Mouse (Mus musculus): ENCODE data around the gene Sgms1. TPM values are rescaled to one million over a fixed set of nuclear protein-coding genes. Genes with fewer than 3 reads are reported as not detected.
A peak's percentile ranks its signal among the peaks of the same experiment; 100 is the strongest.

Gene Sgms1
- polyA plus RNA-seq, 1 experiment from 2014 or later = 28.8 TPM

DNA sequence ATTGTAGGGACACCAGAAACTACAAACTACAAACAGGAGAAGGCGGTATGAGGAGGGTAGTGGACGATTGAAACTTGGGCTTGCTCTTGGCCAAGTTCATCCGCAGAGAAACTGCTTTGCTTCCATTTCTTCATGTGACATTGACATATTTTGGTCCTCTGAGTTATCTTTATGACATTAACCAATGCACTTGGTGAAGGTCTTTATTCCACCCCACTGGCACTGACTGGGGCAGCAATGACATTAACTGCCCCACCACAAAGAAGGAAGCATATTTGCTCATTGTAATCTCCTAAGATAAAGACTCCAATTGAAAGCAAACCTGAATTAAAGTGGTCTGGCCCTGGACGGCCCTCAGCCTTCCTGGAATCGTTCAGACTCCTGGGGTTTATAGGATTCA, 100.6 kb downstream of the Sgms1 start:
- peaks cover 9% of the 10 kb centered on the region for H3K4me1 ChIP-seq (ENCODE audit: control insufficient read depth, low read depth, low read length)
- WGBS (ENCODE audit: insufficient replicate concordance) = 60% methylated on average over 5 of the region's 5 CpGs
- ATAC-seq (ENCODE audit: low read depth) = no peak
- H3K4me3 ChIP-seq (ENCODE audit: low read depth, low read length) = no peak overlapping the region
- no peak overlapping the region for H3K9ac ChIP-seq (ENCODE audit: low read depth, low read length)
- H3K27me3 ChIP-seq (ENCODE audit: control insufficient read depth, insufficient read depth, low read depth, low read length) = no peaks in the 10 kb centered on the region
- H3K4me2 ChIP-seq (ENCODE audit: low read depth, low read length) = no peak overlapping the region
- H3K27ac ChIP-seq (ENCODE audit: low read length) = no peak overlapping the region
- no peaks in the 10 kb centered on the region for H3K36me3 ChIP-seq (ENCODE audit: control insufficient read depth, insufficient read depth)
- no peaks in the 10 kb centered on the region for H3K9me3 ChIP-seq (replicated peaks; ENCODE audit: control insufficient read depth, low read length)

DNA sequence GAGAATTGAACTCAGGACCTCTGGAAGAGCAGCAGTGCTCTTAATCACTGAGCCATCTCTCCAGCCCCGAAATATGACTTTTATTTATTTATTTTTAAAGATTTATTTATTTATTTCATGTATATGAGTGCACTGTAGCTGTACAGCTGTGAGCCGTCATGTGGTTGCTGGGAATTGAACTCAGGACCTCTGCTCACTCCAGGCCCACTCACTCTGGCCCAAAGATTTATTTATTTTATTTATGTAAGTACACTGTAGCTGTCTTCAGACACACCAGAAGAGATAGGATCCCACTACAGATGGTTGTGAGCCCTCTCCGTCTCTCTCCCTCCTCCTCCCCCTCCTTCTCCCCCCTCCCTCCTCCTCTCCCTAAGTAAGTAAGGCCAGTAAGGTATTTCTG, 101.7 kb downstream of the Sgms1 start:
- H3K27me3 ChIP-seq (ENCODE audit: control insufficient read depth, insufficient read depth, low read depth, low read length) = no peaks in the 10 kb centered on the region
- 68% methylated on average over 3 of the region's 3 CpGs for WGBS (ENCODE audit: insufficient replicate concordance)
- no peak overlapping the region for H3K4me2 ChIP-seq (ENCODE audit: low read depth, low read length)
- no peak overlapping the region for H3K27ac ChIP-seq (ENCODE audit: low read length)
- no peak overlapping the region for H3K4me3 ChIP-seq (ENCODE audit: low read depth, low read length)
- H3K36me3 ChIP-seq (ENCODE audit: control insufficient read depth, insufficient read depth) = no peaks in the 10 kb centered on the region
- no peaks in the 10 kb centered on the region for H3K9me3 ChIP-seq (replicated peaks; ENCODE audit: control insufficient read depth, low read length)
- H3K4me1 ChIP-seq (ENCODE audit: control insufficient read depth, low read depth, low read length) = peaks cover 7% of the 10 kb centered on the region
- no peak for ATAC-seq (ENCODE audit: low read depth)
- no peak overlapping the region for H3K9ac ChIP-seq (ENCODE audit: low read depth, low read length)

DNA sequence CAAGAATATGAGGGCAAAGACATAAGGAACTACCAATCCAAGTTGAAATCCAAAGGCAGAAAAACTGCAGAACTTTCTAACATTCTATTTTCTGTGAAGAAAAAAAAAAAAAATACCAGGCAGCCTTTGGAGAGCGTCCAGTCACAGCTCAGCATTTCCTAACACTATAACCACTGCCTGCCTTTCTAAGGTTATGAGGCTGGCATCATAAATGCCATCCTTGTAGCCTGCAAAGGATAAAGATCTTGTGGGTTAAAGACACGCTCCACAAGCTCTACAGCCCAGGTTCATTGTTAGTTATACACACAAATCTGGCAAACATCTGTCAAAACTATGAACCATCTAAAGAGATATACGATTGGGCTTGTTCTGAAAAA, 104.1 kb downstream of the Sgms1 start:
- Histone ChIP-seq H3K27ac (ENCODE audit: low read length) (no peak overlapping the region), H3K4me2 (ENCODE audit: low read depth, low read length) (no peak overlapping the region), H3K9me3 (replicated peaks; ENCODE audit: control insufficient read depth, low read length) (no peaks in the 10 kb centered on the region), H3K4me1 (ENCODE audit: control insufficient read depth, low read depth, low read length) (0 out of 2 replicates have a peak, but pooled peaks cover 3% of the 10 kb centered on the region), H3K9ac (ENCODE audit: low read depth, low read length) (no peak overlapping the region), H3K36me3 (ENCODE audit: control insufficient read depth, insufficient read depth) (no peaks in the 10 kb centered on the region), H3K4me3 (ENCODE audit: low read depth, low read length) (no peak overlapping the region), H3K27me3 (ENCODE audit: control insufficient read depth, insufficient read depth, low read depth, low read length) (no peaks in the 10 kb centered on the region)
- WGBS (ENCODE audit: insufficient replicate concordance) = 59% methylated on average over 3 of the region's 3 CpGs
- ATAC-seq (ENCODE audit: low read depth) = no peak

DNA sequence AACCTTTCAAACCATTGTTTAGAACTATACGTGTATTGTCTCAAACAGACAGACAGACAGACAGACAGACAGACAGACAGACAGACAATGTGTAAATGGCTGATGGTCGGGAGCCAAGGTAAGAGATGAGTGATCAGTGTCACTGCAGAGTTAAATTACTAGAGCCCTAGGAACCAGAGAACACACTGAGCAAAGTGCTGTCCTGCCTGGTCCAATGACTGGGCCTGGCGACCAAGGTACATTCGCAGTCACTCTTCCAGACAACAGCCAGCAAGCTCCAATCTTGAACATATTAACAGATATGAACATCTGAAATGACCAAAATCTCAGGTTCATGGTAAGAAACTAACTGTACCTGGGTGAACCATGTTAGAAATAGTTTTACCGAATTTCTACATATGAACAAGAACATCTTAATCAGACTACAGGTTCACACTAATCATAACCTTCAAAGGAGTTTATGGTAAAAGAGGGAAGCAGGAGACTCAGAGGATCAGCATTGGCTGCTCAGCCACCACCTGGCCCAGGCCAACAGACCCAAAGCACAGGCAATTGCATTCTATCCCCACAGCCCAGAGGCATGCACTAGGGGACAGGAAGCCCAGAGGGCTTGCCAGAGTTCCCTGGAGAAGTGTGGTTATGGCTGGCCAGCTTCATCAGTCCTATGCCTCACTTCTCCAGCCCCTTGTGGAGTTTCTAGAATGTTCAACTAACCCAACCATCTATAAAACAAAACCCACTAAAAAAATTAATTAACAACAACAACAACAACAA, 104.6 kb downstream of the Sgms1 start:
- no peak overlapping the region for H3K4me3 ChIP-seq (ENCODE audit: low read depth, low read length)
- H3K36me3 ChIP-seq (ENCODE audit: control insufficient read depth, insufficient read depth) = no peaks in the 10 kb centered on the region
- no peak overlapping the region for H3K9ac ChIP-seq (ENCODE audit: low read depth, low read length)
- 0 out of 2 replicates have a peak, but pooled peaks cover 3% of the 10 kb centered on the region for H3K4me1 ChIP-seq (ENCODE audit: control insufficient read depth, low read depth, low read length)
- H3K27ac ChIP-seq (ENCODE audit: low read length) = no peak overlapping the region
- H3K27me3 ChIP-seq (ENCODE audit: control insufficient read depth, insufficient read depth, low read depth, low read length) = no peaks in the 10 kb centered on the region
- no peak overlapping the region for H3K4me2 ChIP-seq (ENCODE audit: low read depth, low read length)
- H3K9me3 ChIP-seq (replicated peaks; ENCODE audit: control insufficient read depth, low read length) = no peaks in the 10 kb centered on the region
- WGBS (ENCODE audit: insufficient replicate concordance) = 73% methylated on average over 5 of the region's 5 CpGs
- ATAC-seq (ENCODE audit: low read depth) = no peak

DNA sequence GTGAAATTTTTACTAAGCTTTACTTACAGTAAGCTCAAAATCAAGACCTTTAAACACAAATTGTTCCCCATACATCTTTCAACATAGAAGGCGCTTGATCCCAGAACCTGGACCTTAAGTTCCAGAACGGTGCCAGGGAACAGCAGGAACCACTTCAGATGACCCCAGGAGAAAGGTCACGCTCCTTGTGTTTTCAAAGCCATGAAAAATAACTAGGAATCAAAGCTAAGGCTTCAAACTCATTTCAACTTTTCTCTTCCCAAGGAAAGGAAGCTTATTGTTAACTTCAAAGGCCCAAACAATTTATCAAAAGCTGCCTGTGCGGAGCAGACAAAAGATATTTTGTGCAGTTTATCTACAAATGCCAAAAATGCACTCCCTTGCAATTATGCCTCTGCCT, 107.6 kb downstream of the Sgms1 start:
- H3K9ac ChIP-seq (ENCODE audit: low read depth, low read length) = no peak overlapping the region
- 72% methylated on average over 4 of the region's 4 CpGs for WGBS (ENCODE audit: insufficient replicate concordance)
- no peak overlapping the region for H3K27ac ChIP-seq (ENCODE audit: low read length)
- no peak overlapping the region for H3K4me2 ChIP-seq (ENCODE audit: low read depth, low read length)
- no peaks in the 10 kb centered on the region for H3K27me3 ChIP-seq (ENCODE audit: control insufficient read depth, insufficient read depth, low read depth, low read length)
- H3K4me3 ChIP-seq (ENCODE audit: low read depth, low read length) = no peak overlapping the region
- no peaks in the 10 kb centered on the region for H3K9me3 ChIP-seq (replicated peaks; ENCODE audit: control insufficient read depth, low read length)
- peaks cover 12% of the 10 kb centered on the region for H3K4me1 ChIP-seq (ENCODE audit: control insufficient read depth, low read depth, low read length)
- no peak for ATAC-seq (ENCODE audit: low read depth)
- no peaks in the 10 kb centered on the region for H3K36me3 ChIP-seq (ENCODE audit: control insufficient read depth, insufficient read depth)

DNA sequence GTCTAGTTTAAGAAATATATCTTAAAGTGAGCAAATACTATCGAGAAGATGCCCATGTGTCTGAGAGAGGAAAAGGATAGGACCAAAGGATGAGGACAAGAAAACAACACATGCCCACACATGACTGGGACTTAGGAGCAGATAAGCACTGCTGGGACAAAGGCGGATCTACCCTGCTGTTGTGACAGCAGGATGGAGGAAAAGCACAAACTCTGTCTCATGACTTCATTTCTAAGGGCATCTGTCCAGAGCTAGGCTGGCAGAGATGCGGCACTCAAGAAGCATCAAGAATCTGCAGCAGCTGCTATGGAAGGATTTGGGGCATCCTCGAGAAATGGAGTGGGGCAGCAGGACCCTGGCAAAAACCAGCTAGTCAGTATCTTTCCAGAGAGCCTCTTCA, 109.1 kb downstream of the Sgms1 start:
- no peak for ATAC-seq (ENCODE audit: low read depth)
- no peak overlapping the region for H3K9ac ChIP-seq (ENCODE audit: low read depth, low read length)

DNA sequence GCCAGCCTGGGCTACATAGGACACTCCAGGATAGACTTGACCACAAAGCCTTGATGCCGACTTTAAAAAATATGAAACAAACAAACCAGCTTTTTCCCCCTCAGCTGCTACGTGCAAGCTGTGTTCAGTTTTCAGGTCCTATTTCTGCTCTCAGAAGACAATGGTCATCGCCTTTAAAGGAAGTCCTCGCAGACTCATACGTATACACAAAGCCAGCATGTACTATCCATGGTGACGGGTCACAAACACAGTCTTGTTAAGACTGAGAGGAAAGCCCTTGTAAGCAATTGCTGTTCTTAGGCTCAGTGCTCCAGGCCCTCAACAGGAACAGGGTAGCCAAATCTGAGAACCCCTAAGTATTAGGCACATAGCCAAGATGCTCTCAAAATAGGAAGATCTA, 110.1 kb downstream of the Sgms1 start:
- Histone ChIP-seq H3K9ac (ENCODE audit: low read depth, low read length) (no peak overlapping the region), H3K9me3 (replicated peaks; ENCODE audit: control insufficient read depth, low read length) (no peaks in the 10 kb centered on the region), H3K27ac (ENCODE audit: low read length) (no peak overlapping the region), H3K4me1 (ENCODE audit: control insufficient read depth, low read depth, low read length) (peaks cover 33% of the 10 kb centered on the region), H3K4me2 (ENCODE audit: low read depth, low read length) (no peak overlapping the region), H3K4me3 (ENCODE audit: low read depth, low read length) (no peak overlapping the region), H3K36me3 (ENCODE audit: control insufficient read depth, insufficient read depth) (no peaks in the 10 kb centered on the region), H3K27me3 (ENCODE audit: control insufficient read depth, insufficient read depth, low read depth, low read length) (no peaks in the 10 kb centered on the region)
- WGBS (ENCODE audit: insufficient replicate concordance) = 74% methylated on average over 6 of the region's 6 CpGs
- no peak for ATAC-seq (ENCODE audit: low read depth)

More for the DNA sequence above, 109.1 kb downstream of the Sgms1 start:
- WGBS (ENCODE audit: insufficient replicate concordance) = 71% methylated on average over 4 of the region's 4 CpGs
- Histone ChIP-seq H3K27me3 (ENCODE audit: control insufficient read depth, insufficient read depth, low read depth, low read length) (no peaks in the 10 kb centered on the region), H3K9me3 (replicated peaks; ENCODE audit: control insufficient read depth, low read length) (no peaks in the 10 kb centered on the region), H3K4me2 (ENCODE audit: low read depth, low read length) (no peak overlapping the region), H3K4me1 (ENCODE audit: control insufficient read depth, low read depth, low read length) (peaks cover 24% of the 10 kb centered on the region), H3K27ac (ENCODE audit: low read length) (no peak overlapping the region), H3K36me3 (ENCODE audit: control insufficient read depth, insufficient read depth) (no peaks in the 10 kb centered on the region), H3K4me3 (ENCODE audit: low read depth, low read length) (no peak overlapping the region)

DNA sequence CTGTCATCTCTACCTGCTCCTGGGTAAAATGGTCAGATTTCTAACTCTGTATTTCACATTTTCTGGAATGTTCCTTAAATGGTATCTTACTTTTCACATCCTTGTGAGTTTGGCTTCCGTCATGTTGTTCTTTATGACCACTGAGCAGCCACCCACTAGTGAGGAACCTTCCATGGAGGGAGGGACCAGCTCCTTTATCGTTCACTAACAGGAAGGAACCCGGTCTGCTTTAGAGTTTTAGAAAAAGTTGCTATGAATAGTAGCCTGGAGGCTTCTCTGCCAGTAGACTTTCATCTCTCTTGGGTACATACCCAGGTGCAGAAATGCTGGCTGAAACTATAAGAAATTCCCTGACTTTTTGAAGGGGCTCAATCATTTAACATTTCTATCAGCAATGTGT, 111.6 kb downstream of the Sgms1 start:
- Histone ChIP-seq H3K4me2 (ENCODE audit: low read depth, low read length) (no peak overlapping the region), H3K9me3 (replicated peaks; ENCODE audit: control insufficient read depth, low read length) (no peaks in the 10 kb centered on the region), H3K4me1 (ENCODE audit: control insufficient read depth, low read depth, low read length) (peaks cover 46% of the 10 kb centered on the region), H3K4me3 (ENCODE audit: low read depth, low read length) (no peak overlapping the region), H3K36me3 (ENCODE audit: control insufficient read depth, insufficient read depth) (no peaks in the 10 kb centered on the region), H3K27ac (ENCODE audit: low read length) (peak overlapping the region; percentile 16; the same call in 1 of the 2 replicates), H3K9ac (ENCODE audit: low read depth, low read length) (no peak overlapping the region), H3K27me3 (ENCODE audit: control insufficient read depth, insufficient read depth, low read depth, low read length) (no peaks in the 10 kb centered on the region)
- 17% methylated on average over 3 of the region's 3 CpGs for WGBS (ENCODE audit: insufficient replicate concordance)
- ATAC-seq (ENCODE audit: low read depth) = peak; percentile 37; the same call in 1 of the 2 replicates

DNA sequence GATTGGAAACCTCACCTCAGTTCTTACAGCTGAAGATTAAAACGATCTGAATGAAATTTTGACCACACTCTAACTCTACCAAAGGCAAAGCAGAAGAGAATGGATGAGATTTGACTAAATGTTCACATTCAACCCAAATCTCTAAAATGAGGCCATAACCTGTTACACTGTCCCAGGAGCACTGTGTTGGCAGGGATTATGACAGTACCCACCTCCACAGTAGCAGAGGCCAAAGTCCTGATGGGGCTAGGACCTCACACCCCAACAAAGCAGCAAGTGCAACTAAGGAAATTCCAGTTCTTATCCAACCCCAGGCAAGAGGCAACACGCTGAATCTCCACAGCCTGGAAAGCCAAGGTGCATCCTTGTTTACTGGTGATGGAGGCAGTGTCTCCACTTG, 112.2 kb downstream of the Sgms1 start:
- Histone ChIP-seq H3K4me2 (ENCODE audit: low read depth, low read length) (no peak overlapping the region), H3K9me3 (replicated peaks; ENCODE audit: control insufficient read depth, low read length) (no peaks in the 10 kb centered on the region), H3K36me3 (ENCODE audit: control insufficient read depth, insufficient read depth) (no peaks in the 10 kb centered on the region), H3K27me3 (ENCODE audit: control insufficient read depth, insufficient read depth, low read depth, low read length) (no peaks in the 10 kb centered on the region), H3K4me1 (ENCODE audit: control insufficient read depth, low read depth, low read length) (peaks cover 52% of the 10 kb centered on the region), H3K9ac (ENCODE audit: low read depth, low read length) (no peak overlapping the region), H3K27ac (ENCODE audit: low read length) (no peak overlapping the region), H3K4me3 (ENCODE audit: low read depth, low read length) (no peak overlapping the region)
- WGBS (ENCODE audit: insufficient replicate concordance) = 58% methylated on average over 2 of the region's 2 CpGs
- no peak for ATAC-seq (ENCODE audit: low read depth)

Measured in liver, embryonic 16.5 days (tissue).